Mouse (Mus musculus): ENCODE data around the gene Rhoc.
"Not testable (repeated sequence)": the region's sequence is repeated elsewhere in the genome, so short reads cannot be mapped to it uniquely, and the experiment has no call there.

The Rhoc gene

GRCm38 (mm10) chr3:104788075-104788474, at the start of gene Rhoc:
Gene Rhoc, plus strand, starts transcription at chr3:104788375.
- DNase-seq (ENCODE audit: low spot score), result no peak

- DNase-seq (ENCODE audit: low spot score), result no peak
Measured at GRCm38 (mm10) chr3:104741954-104742353, 46.2 kb upstream of the Rhoc start.

GRCm38 (mm10) chr3:104743161-104743560, 45.0 kb upstream of the Rhoc start:
- no peak for DNase-seq (ENCODE audit: low spot score)

- DNase-seq (ENCODE audit: low spot score), result no peak
Measured at GRCm38 (mm10) chr3:104743864-104744263, 44.3 kb upstream of the Rhoc start.

DNA sequence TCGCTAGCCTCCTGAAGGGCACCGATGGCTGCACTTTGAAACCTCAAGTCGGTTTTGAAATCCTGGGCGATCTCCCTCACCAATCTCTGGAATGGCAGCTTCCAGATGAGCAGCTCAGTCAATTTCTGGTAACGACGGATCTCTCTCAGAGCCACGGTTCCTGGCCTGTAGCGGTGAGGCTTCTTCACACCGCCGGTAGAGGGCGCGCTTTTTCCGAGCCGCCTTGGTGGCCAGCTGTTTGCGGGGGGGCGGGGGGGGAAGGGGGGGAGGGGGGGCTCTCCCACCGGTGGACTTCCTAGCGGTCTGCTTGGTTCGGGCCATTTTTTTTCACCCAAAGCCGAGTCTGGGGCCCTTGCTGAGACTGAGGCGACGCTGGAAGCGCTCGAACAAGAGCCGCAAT, 35.3 kb upstream of the Rhoc start:
- not testable (repeated sequence) for DNase-seq (ENCODE audit: low spot score)

DNA sequence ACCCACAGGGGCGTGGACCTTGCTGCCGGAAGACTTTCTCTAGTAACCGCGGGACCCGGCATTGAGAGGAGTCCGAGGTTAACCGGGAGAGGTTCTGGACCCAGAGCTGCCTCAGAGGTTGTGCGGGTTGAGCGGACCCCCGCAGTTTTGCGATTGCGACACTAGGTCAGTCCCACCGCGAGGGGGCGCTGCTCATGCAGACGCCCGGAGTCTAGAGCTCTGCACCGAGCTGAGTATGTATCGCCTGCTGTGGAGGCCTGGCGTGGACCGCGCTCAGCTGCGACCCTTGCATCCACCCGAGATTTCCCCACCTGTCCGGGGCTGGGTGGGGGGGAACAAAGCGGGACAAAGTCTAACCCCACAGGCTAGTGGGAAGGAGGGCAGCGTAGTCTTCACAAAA, 29.8 kb upstream of the Rhoc start:
- peak; percentile 69 for DNase-seq (ENCODE audit: low spot score)

DNA sequence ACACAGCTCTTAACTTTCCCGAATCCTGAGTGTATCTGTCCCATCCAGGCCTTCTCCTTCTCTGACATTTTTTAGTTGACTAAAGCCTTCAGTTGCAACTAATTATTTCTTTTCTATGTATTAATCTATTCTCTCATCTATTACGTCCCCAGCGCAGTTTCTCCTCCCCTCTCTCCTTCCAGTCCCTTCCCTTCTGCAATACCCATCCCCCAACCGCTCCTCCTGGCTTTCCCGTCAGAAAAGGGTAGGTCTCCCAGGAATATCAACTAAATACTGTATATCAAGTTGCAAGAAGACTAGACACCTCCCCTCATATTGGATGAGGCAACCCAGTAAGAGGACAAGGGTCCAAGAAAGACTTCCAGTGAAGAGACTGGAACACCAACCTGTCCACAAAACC, 29.3 kb upstream of the Rhoc start:
- no peak for DNase-seq (ENCODE audit: low spot score)

- not testable (repeated sequence) for DNase-seq (ENCODE audit: low spot score)
Measured at GRCm38 (mm10) chr3:104762103-104762863, 25.9 kb upstream of the Rhoc start.

- DNase-seq (ENCODE audit: low spot score), result no peak
Measured at GRCm38 (mm10) chr3:104765021-104765420, 23.2 kb upstream of the Rhoc start.

DNA sequence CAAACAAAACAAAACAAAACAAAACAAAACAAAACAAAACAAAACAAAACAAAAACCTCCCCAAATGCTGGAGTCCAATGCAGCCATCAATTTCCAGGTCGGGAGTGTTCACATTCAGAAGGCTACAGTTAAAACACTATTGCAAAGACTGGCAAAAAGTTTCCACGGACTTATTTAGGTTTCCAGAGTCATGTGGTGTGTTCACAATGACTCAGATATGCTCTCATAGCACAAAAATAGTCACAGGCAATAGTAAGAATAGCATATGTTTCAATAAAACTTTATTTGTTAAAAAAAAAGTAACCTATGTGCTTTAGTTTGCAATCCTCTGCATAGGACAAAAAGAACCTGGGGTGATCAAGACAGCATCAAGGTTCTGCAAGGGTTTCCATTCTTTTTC, 21.0 kb upstream of the Rhoc start:
- no peak for DNase-seq (ENCODE audit: low spot score)

DNA sequence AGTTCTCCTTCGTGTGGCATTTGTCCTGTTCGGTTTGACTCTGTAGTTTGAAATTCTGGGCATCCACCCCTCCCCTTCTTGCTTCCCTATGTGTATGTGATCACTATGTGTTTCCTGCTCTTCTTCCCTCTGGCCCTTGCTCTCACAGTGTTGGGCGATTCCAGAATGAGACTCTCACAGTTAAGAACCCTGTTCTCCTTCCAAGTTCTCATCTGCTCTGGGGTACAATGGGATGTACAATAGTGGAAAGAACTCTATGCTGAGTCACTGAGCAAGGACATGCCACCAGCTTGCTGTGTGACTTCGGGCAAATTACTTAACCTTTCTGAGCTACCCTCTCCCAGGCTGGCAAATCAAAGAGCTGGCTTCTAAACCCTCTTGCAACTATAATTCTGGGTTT, 20.5 kb upstream of the Rhoc start:
- no peak for DNase-seq (ENCODE audit: low spot score)

DNA sequence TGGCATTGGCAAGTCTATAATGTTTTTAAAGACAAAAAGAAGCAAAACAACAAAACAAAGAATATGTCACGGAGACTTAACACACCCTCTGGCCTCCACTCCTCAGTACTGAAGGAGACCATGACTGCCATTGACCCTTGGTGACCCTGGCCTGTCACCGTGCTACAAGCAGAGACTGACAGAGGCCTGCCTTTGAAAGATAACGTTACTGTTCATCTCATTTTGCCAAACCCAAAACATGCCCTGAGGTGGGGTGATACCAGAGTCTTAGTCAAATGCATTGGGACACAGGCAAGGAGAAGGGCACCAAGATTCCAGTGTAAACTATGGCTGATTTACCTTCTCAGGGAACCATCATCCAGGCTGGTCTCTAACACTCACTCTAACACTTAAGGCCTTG, 19.0 kb upstream of the Rhoc start:
- no peak for DNase-seq (ENCODE audit: low spot score)

DNA sequence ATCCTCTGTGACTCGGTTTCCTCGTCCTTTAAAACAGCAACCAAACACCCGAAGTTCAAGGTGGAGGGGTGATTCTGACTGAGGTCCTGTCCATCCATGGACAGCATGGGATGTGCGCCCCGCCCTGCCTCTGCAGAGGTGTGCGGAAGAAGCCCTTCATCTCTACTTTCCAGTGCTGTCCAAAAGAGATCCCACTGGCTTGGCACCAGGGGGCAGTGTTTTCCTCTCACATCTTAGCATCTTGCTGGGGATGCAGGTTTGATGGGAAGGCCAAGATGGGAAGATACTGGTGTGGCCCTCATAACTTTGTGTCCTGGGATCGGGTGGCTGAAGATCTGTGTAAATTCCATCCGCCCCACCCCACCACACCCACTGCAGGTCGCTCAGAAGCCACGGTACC, 18.1 kb upstream of the Rhoc start:
- DNase-seq (ENCODE audit: low spot score), result no peak

- no peak for DNase-seq (ENCODE audit: low spot score)
Measured at GRCm38 (mm10) chr3:104770918-104771317, 17.3 kb upstream of the Rhoc start.

- no peak for DNase-seq (ENCODE audit: low spot score)
Measured at GRCm38 (mm10) chr3:104771460-104771859, 16.7 kb upstream of the Rhoc start.

- no peak for DNase-seq (ENCODE audit: low spot score)
Measured at GRCm38 (mm10) chr3:104773301-104773700, 14.9 kb upstream of the Rhoc start.

DNA sequence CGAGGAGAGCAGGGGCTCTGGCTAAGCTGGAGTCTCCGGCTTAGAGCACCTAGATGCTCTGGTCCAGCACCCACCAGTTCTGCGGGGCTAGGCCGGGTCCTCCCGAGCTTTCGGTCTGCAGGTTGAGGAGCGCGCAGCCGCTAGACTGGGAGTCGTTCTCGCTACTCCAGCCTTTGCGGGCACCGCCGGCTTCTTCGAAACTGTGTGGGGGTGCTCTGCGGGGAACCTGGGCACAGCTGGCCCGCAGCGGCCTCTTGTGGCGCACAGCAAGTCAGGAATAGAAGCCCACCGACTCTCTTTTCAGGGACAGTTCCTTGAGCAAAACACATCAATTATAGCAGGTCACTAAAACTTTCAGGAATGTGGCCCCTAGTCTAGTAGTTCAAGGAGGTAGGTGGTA, 10.8 kb upstream of the Rhoc start:
- no peak for DNase-seq (ENCODE audit: low spot score)

DNA sequence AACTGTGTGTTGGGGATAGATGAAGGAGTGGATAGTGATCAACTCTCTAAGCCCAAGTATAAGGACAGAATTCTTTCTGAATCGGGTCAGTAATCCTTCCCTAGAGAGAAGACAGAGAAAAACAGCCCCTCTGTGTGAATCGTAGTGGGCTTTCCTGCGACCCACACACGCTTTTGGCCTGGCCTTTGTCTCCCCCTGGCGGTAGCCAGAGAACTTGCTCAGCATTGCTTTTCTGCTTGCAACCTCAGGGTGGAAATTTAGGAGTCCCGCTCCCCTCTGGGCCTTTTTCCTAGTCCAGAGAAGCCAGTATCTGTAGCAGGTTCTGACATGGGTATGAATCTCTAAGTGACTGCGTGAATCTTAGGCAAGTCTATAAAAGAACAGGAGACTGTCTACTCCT, 8.2 kb upstream of the Rhoc start:
- peak; percentile 63 for DNase-seq (ENCODE audit: low spot score)

GRCm38 (mm10) chr3:104780561-104781420, 7.4 kb upstream of the Rhoc start, which contains the start of gene Ppm1j:
Gene Ppm1j, plus strand, starts transcription at chr3:104781056.
- DNase-seq (ENCODE audit: low spot score), result no peak

DNA sequence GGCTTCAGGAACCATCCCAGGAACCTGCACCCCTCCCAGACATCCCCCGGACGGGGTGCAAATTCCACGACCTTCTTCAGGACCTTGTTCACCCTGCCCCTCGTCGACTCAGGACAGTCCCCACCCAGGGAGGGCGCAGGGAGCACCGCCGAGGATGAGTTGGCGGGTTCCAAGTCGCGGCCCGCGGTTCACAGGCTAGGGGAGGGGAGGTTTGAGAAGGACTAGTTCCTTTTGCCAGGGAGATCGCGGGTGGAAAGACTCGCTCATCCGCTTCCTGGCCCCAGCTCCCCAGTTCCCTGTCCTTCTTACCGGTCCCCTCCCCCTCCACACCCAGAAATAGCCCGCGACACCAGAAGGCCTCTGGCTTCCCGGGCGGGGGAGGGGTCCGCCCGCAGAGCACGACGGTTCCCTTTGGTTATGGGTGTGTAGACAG, 6.7 kb upstream of the Rhoc start, which contains the start of gene Fam19a3:
Fam19a3 (minus strand) TSS at position 370 of the 433 bp plus-strand sequence.
- no peak for DNase-seq (ENCODE audit: low spot score)

- no peak for DNase-seq (ENCODE audit: low spot score)
Measured at GRCm38 (mm10) chr3:104782061-104782681, 6.0 kb upstream of the Rhoc start.

GRCm38 (mm10) chr3:104783971-104784500, 4.1 kb upstream of the Rhoc start:
- DNase-seq (ENCODE audit: low spot score), result no peak

Measured in ovary, postnatal 14 days (tissue).